Mouse (Mus musculus): ENCODE data around the gene Dnhd1.
"Not testable (repeated sequence)": the region's sequence is repeated elsewhere in the genome, so short reads cannot be mapped to it uniquely, and the experiment has no call there.

The Dnhd1 gene

GRCm38 (mm10) chr7:105640233-105640893, 10.3 kb upstream of the Dnhd1 start, which contains the start of the genes Arfip2 and Gm45799:
TSS of gene Arfip2 (minus strand) at chr7:105640416.
TSS of gene Gm45799 (plus strand) at chr7:105640552.
- peak; percentile 84 for DNase-seq (ENCODE audit: low spot score)

DNA sequence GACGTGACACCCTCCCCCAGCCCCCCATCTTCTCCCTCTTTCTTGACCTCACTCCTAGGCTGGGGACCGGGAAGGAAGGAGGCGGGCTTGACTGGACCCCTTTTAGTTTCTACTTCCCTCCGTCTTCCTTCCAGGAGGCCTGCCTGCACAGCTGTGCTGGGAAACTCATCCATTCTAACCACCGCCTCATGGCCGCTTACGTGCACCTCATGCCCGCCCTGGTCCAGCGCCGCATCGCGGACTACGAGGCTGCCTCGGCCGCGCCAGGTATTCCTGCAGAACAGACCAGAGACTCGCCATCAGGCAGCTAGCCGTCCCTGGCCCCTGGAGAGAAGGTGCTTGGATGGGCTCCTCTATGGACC, 9.8 kb upstream of the Dnhd1 start:
- no peak for DNase-seq (ENCODE audit: low spot score)

GRCm38 (mm10) chr7:105641936-105642335, 8.7 kb upstream of the Dnhd1 start:
- no peak for DNase-seq (ENCODE audit: low spot score)

DNA sequence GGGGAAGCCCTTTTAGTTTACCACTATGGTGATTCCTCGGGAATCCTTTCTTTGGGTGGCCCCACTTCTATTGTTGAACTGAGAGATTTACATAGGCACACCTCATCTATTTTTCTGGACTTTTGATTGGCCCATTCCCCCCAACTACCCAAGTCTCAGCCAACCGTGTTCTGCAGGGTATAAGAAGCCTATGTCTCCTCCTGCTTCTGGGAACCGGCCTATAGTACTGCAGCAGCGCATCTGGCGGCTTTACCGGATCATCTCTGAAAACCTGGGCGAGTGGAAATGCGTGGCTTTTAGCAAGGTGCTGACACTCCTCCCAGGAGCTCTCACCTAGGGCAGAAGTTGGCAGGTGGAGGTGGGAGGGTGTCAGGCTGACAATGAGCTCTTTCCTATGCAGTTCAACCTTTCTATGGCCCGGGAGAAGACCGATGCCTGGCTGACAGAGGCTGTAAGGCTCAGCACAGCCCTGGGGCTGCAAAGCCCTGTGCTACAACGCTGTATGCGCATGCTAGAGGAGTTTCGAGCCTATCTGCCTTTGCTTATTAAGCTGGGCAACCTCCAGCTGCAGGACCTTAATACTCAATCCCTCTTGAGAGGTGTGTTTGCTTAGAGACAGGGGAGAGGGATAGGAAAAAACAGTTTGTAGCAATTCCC, 35.0 kb downstream of the Dnhd1 start:
- no peak for DNase-seq (ENCODE audit: low spot score)

GRCm38 (mm10) chr7:105690875-105691274, 40.2 kb downstream of the Dnhd1 start:
- DNase-seq (ENCODE audit: low spot score), result no peak

DNA sequence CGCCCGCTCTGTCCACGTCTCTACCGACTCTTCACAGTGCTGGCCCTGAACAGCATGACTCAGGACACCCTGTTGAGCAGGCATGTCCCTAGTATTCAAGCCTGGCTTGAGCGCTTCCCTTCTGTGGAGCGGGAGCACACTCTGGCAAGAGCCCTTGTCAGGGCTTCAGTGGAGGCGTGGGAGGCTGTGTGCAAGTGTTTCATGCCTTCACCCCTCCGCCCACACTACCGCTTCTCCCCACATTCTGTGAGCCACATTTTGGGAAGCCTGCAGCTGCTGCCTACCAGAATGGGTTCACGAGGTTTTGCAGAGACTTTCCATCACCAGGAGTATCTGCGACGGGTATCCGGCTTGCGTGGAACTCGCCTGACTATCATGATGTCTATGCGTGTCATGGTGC, 52.6 kb downstream of the Dnhd1 start:
- no peak for DNase-seq (ENCODE audit: low spot score)

DNA sequence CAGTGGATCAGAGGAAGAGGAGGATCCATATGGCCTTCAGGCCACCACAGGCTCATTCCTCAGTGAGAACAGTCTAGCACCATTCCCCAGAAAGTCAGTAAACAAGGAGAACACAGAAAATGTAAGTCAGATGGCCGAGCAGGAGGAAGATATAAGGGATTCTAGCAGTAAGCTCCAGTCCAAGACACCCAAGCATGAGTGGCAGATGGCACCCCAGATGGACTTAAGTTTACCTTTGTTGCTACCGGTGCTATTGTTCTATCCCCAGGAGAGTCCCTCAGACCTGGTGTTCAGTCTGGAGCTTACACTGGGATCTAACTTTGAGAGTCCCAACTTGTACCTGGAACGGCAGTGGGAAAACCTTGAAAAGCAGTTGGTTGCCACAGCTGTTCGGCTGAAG, 53.2 kb downstream of the Dnhd1 start:
- no peak for DNase-seq (ENCODE audit: low spot score)

DNA sequence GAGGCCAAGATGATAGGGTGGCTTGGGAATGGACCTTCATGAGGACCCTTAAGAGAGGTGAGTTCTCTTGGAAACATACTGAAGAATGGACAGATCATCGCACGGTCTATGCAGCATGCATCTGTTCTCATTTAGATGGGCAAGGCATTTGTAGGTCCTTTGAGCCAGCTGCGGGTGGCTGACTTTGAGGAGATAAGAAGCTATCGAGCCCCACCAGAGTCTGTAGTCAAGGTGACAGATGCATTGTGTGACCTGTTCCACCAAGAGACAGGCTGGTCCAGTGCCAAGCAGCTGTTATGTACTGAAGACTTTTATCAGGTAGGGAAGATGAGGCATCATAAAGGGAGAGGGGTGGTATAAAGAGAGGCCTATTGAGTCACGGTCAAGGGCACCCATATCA, 58.1 kb downstream of the Dnhd1 start:
- no peak for DNase-seq (ENCODE audit: low spot score)

GRCm38 (mm10) chr7:105715366-105715765, 64.7 kb downstream of the Dnhd1 start:
- no peak for DNase-seq (ENCODE audit: low spot score)

- DNase-seq (ENCODE audit: low spot score), result no peak
Observed at GRCm38 (mm10) chr7:105721916-105722315, 71.3 kb downstream of the Dnhd1 start.

- no peak for DNase-seq (ENCODE audit: low spot score)
Observed at GRCm38 (mm10) chr7:105726144-105726979, 75.7 kb downstream of the Dnhd1 start.

GRCm38 (mm10) chr7:105726980-105727325, 76.3 kb downstream of the Dnhd1 start:
- no peak for DNase-seq (ENCODE audit: low spot score)

- no peak for DNase-seq (ENCODE audit: low spot score)
Observed at GRCm38 (mm10) chr7:105728701-105729428, 78.2 kb downstream of the Dnhd1 start.

DNA sequence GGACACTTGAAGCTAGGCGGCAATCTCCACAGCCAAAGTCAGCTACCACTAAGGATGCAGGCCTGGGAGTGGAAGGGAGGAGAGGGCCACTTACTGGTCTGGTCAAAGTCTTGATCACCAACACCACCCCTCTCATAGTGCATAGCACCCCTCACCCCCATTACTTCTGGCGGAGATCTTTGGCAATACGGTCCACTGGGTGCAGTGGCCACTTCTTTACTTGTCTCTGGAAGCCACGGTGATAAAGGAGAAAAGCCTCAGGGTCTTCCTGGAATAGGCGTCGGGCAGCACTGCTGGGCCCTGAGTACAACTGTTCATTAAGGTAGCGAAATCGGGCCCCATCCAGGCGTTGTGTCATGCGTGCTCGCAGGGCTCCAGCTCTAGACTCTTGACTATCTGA, 83.2 kb downstream of the Dnhd1 start:
- no peak for DNase-seq (ENCODE audit: low spot score)

- no peak for DNase-seq (ENCODE audit: low spot score)
Observed at GRCm38 (mm10) chr7:105734826-105735225, 84.2 kb downstream of the Dnhd1 start.

- not testable (repeated sequence) for DNase-seq (ENCODE audit: low spot score)
Observed at GRCm38 (mm10) chr7:105735464-105735863, 84.8 kb downstream of the Dnhd1 start.

DNA sequence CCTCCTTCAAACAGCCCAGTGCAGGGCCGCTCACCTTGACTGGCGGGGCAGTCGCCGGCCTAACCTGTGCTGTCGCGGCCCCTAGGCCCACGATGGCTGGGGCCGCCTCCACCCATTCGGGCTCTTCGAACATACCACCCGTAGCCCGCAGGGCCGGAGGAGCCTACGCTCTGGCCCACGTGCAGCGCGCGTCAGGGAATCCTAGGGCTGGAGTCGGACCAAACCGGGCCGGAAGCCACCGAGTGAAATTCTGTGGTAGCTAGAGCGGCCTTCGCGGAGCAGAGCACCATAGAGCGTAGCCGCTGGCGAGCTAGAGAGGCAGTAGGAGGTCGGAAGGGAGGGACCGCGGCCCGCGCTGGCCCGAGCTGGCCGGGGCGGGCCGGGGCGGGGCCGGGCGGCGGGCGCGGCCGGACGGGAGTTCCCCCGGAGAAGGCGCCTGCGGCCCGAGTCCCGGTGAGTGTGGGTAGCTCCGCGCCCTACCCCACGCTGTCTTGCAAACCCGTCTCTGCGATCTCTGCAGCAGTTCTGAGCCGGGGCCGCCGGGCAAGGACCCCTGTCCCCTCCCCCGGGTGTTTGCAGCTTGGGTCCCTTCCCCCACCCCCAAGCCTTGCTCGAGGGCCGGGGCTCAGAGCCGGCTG, 85.8 kb downstream of the Dnhd1 start, which contains the start of gene Ilk:
Gene Ilk, plus strand, starts transcription at position 329 of the 638 bp plus-strand sequence.
- peak; percentile 78 for DNase-seq (ENCODE audit: low spot score)

- no peak for DNase-seq (ENCODE audit: low spot score)
Observed at GRCm38 (mm10) chr7:105736911-105737521, 86.4 kb downstream of the Dnhd1 start, which contains the start of gene Rrp8. TSS of gene Rrp8 (minus strand) at chr7:105737385.

GRCm38 (mm10) chr7:105737648-105738047, 87.0 kb downstream of the Dnhd1 start:
- DNase-seq (ENCODE audit: low spot score), result no peak

- no peak for DNase-seq (ENCODE audit: low spot score)
Observed at GRCm38 (mm10) chr7:105738286-105738685, 87.7 kb downstream of the Dnhd1 start.

GRCm38 (mm10) chr7:105738948-105739347, 88.3 kb downstream of the Dnhd1 start:
- DNase-seq (ENCODE audit: low spot score), result no peak

Measured in urinary bladder, postnatal 10 days (tissue).